Mouse (Mus musculus) intestine, postnatal 0 days (tissue): ENCODE data around the gene Atxn1. TPM values are rescaled to one million over a fixed set of nuclear protein-coding genes. Genes with fewer than 3 reads are reported as not detected.
A peak's percentile ranks its signal among the peaks of the same experiment; 100 is the strongest.

Source experiments
- ATAC-seq: fragments of 200-750 bp; cut with Nextera tagmentation; 2 replicates; pipeline ENCODE4 v1.8.0; 2017; ENCODE audit warnings: mild to moderate bottlenecking, moderate TSS enrichment, moderate library complexity
- H3K27ac ChIP-seq: fragments of 300-500 bp; sonication (generic); 2 replicates; pipeline ENCODE4 v1.5.1; 2014; ENCODE audit warnings: mild to moderate bottlenecking, low read depth, low read length, moderate library complexity
- H3K27me3 ChIP-seq: fragments of 300-500 bp; sonication (generic); replicated peaks from 2 replicates; pipeline ENCODE4 v1.6.1; 2014; ENCODE audit warnings: low read length, mixed read lengths; ENCODE audit not compliant: control insufficient read depth, insufficient read depth
- H3K36me3 ChIP-seq: fragments of 300-500 bp; sonication (generic); 2 replicates; pipeline ENCODE4 v1.6.1; 2014; ENCODE audit warnings: mild to moderate bottlenecking, moderate library complexity; ENCODE audit not compliant: control insufficient read depth, insufficient read depth
- H3K4me1 ChIP-seq: fragments of 300-500 bp; sonication (generic); replicated peaks from 2 replicates; pipeline ENCODE4 v1.6.1; 2014; ENCODE audit warnings: antibody characterized with exemption, low read length, mixed read lengths; ENCODE audit not compliant: control insufficient read depth, insufficient read depth
- H3K4me2 ChIP-seq: fragments of 300-500 bp; sonication (generic); replicated peaks from 2 replicates; pipeline ENCODE4 v1.6.1; 2014; ENCODE audit warnings: low read depth, mild to moderate bottlenecking, moderate library complexity
- H3K4me3 ChIP-seq: fragments of 300-500 bp; sonication (generic); 2 replicates; pipeline ENCODE4 v1.5.1; 2014; ENCODE audit warnings: low read depth, low read length
- H3K9ac ChIP-seq: fragments of 300-500 bp; sonication (generic); 2 replicates; pipeline ENCODE4 v1.6.1; 2014; ENCODE audit warnings: mild to moderate bottlenecking, low read depth, low read length
- H3K9me3 ChIP-seq: fragments of 300-500 bp; sonication (generic); 2 replicates; pipeline ENCODE4 v1.6.1; 2016; ENCODE audit warnings: mixed run types; ENCODE audit not compliant: control insufficient read depth
- CTCF ChIP-seq: sonication (generic); IDR thresholded peaks from 2 replicates; pipeline ENCODE4 v1.5.1; 2016; ENCODE audit warnings: low read depth, mild to moderate bottlenecking, control low read depth, antibody characterized with exemption, moderate library complexity
- WGBS: fragments of 180-500 bp; shearing (Covaris S2); extraction: QIAGEN DNeasy Blood & Tissue Kit; methylation state at CpG from one replicate; pipeline ENCODE4 v1.1.7; 2014; 5-methylcytosine and 5-hydroxymethylcytosine counted together
- polyA plus RNA-seq: library from polyadenylated mRNA; unstranded; fragments of >200 nt; fragmentation: Nextera tagmentation; extraction: Ambion mirVana; gene quantifications from 2 replicates; pipeline ENCODE4 v1.2.1, GENCODE M21; 2015

The Atxn1 gene
- polyA plus RNA-seq, 1 experiment from 2014 or later = 6.1 TPM

GRCm38 (mm10) chr13:45611554-45611953 lies 353.3 kb downstream of the Atxn1 start:
- H3K9ac ChIP-seq = no peak overlapping the region
- H3K4me1 ChIP-seq = no peaks in the 10 kb centered on the region
- TF ChIP-seq CTCF = no peak
- H3K27ac ChIP-seq = no peak overlapping the region
- H3K9me3 ChIP-seq = no peaks in the 10 kb centered on the region
- no peak overlapping the region for H3K4me3 ChIP-seq
- H3K4me2 ChIP-seq = no peak overlapping the region
- no peaks in the 10 kb centered on the region for H3K36me3 ChIP-seq
- ATAC-seq = no peak
- 78% methylated on average over 3 of the region's 3 CpGs for WGBS
- no peaks in the 10 kb centered on the region for H3K27me3 ChIP-seq

GRCm38 (mm10) chr13:45609461-45609860 lies 355.3 kb downstream of the Atxn1 start:
- no peak for TF ChIP-seq CTCF
- Histone ChIP-seq H3K27me3 (no peaks in the 10 kb centered on the region), H3K9me3 (no peaks in the 10 kb centered on the region), H3K4me3 (no peak overlapping the region), H3K27ac (no peak overlapping the region), H3K4me1 (no peaks in the 10 kb centered on the region), H3K4me2 (no peak overlapping the region), H3K9ac (no peak overlapping the region), H3K36me3 (no peaks in the 10 kb centered on the region)
- ATAC-seq = no peak
- WGBS = 83% methylated on average over 4 of the region's 4 CpGs

GRCm38 (mm10) chr13:45608593-45608992 lies 356.2 kb downstream of the Atxn1 start:
- H3K27ac ChIP-seq = no peak overlapping the region
- peak; percentile 34; the same call in 1 of the 2 replicates for TF ChIP-seq CTCF
- no peak for ATAC-seq
- no peak overlapping the region for H3K9ac ChIP-seq
- 95% methylated on average over 5 of the region's 5 CpGs for WGBS
- no peaks in the 10 kb centered on the region for H3K4me1 ChIP-seq
- H3K4me2 ChIP-seq = no peak overlapping the region
- no peaks in the 10 kb centered on the region for H3K27me3 ChIP-seq
- no peaks in the 10 kb centered on the region for H3K9me3 ChIP-seq
- H3K36me3 ChIP-seq = no peaks in the 10 kb centered on the region
- no peak overlapping the region for H3K4me3 ChIP-seq

GRCm38 (mm10) chr13:45607946-45608345 lies 356.9 kb downstream of the Atxn1 start:
- ATAC-seq = no peak
- TF ChIP-seq CTCF = no peak
- Histone ChIP-seq H3K4me2 (no peak overlapping the region), H3K36me3 (no peaks in the 10 kb centered on the region), H3K4me1 (no peaks in the 10 kb centered on the region), H3K9me3 (no peaks in the 10 kb centered on the region), H3K27ac (no peak overlapping the region), H3K27me3 (no peaks in the 10 kb centered on the region), H3K9ac (no peak overlapping the region), H3K4me3 (no peak overlapping the region)
- 61% methylated on average over 2 of the region's 2 CpGs for WGBS

- TF ChIP-seq CTCF = no peak
- H3K4me3 ChIP-seq = no peak overlapping the region
- ATAC-seq = no peak
- H3K36me3 ChIP-seq = no peaks in the 10 kb centered on the region
- WGBS = 62% methylated on average over 6 of the region's 6 CpGs
- H3K27me3 ChIP-seq = no peaks in the 10 kb centered on the region
- no peaks in the 10 kb centered on the region for H3K4me1 ChIP-seq
- H3K9ac ChIP-seq = no peak overlapping the region
- H3K4me2 ChIP-seq = no peak overlapping the region
- no peaks in the 10 kb centered on the region for H3K9me3 ChIP-seq
- H3K27ac ChIP-seq = no peak overlapping the region
Measured at GRCm38 (mm10) chr13:45603636-45604035, 361.2 kb downstream of the Atxn1 start.

- WGBS = 53% methylated on average over 6 of the region's 6 CpGs
- Histone ChIP-seq H3K27ac (no peak overlapping the region), H3K4me2 (no peak overlapping the region), H3K9ac (no peak overlapping the region), H3K36me3 (no peaks in the 10 kb centered on the region), H3K27me3 (no peaks in the 10 kb centered on the region), H3K4me3 (no peak overlapping the region), H3K4me1 (no peaks in the 10 kb centered on the region), H3K9me3 (no peaks in the 10 kb centered on the region)
- no peak for ATAC-seq
- TF ChIP-seq CTCF = no peak
Measured at GRCm38 (mm10) chr13:45600443-45600842, 364.4 kb downstream of the Atxn1 start.

GRCm38 (mm10) chr13:45599831-45600230 lies 365.0 kb downstream of the Atxn1 start:
- ATAC-seq = no peak
- Histone ChIP-seq H3K27ac (no peak overlapping the region), H3K36me3 (no peaks in the 10 kb centered on the region), H3K4me3 (no peak overlapping the region), H3K9me3 (no peaks in the 10 kb centered on the region), H3K4me2 (no peak overlapping the region), H3K9ac (no peak overlapping the region), H3K4me1 (no peaks in the 10 kb centered on the region), H3K27me3 (no peaks in the 10 kb centered on the region)
- WGBS = 87% methylated on average over 2 of the region's 2 CpGs
- no peak for TF ChIP-seq CTCF
